8 mouse cellular contexts compared by ENCODE assay signal in genomic region chr12:31374603-31375282, GRCm38 (mm10). TPM values are rescaled to one million over a fixed set of nuclear protein-coding genes. Genes with fewer than 3 reads are reported as not detected.
DNase-seq lines count a peak whose midpoint lies in the region; ATAC-seq and TF ChIP-seq lines count a peak whose summit lies in the region.

No protein-coding gene starts in this region.

- DNase-seq in adrenal gland, postnatal 36 days: peak; percentile 66 to 76
- peak; percentile 86 for DNase-seq in embryonic facial prominence, embryonic 14.5 days (ENCODE audit: low spot score)
- DNase-seq in liver, adult 2 months (ENCODE audit: extremely low read depth, low read depth, low spot score): peak; percentile 66
- peak; percentile 66 for DNase-seq in naive thymus-derived CD4-positive, alpha-beta T cell, adult 2 months (ENCODE audit: low read depth)
- DNase-seq in telencephalon, adult 2 months (ENCODE audit: low read depth, low spot score): peak; percentile 45

- H3K79me2 ChIP-seq in liver, adult 2 months (ENCODE audit: control insufficient read depth, insufficient read depth, low read length): no peaks in the 10 kb centered on the region

- no peak overlapping the region for H3K27ac ChIP-seq in embryonic facial prominence, embryonic 14.5 days (replicated peaks; ENCODE audit: low read depth, low read length)
- no peak overlapping the region for H3K27ac ChIP-seq in heart, embryonic 12.5 days (ENCODE audit: poor library complexity, severe bottlenecking)
- H3K27ac ChIP-seq in kidney, embryonic 15.5 days: no peak overlapping the region
- H3K27ac ChIP-seq in liver, adult 2 months (replicated peaks; ENCODE audit: insufficient read depth, low read depth, low read length): no peak overlapping the region

- no peaks in the 10 kb centered on the region for H3K36me3 ChIP-seq in embryonic facial prominence, embryonic 14.5 days (ENCODE audit: control insufficient read depth, insufficient read depth, low read length)
- H3K36me3 ChIP-seq in heart, embryonic 12.5 days: no peaks in the 10 kb centered on the region
- no peaks in the 10 kb centered on the region for H3K36me3 ChIP-seq in kidney, embryonic 15.5 days
- H3K36me3 ChIP-seq in liver, adult 2 months (ENCODE audit: control insufficient read depth, insufficient read depth, low read length): no peaks in the 10 kb centered on the region

- peak; percentile 80 for ATAC-seq in CD4-positive, CD25-positive, alpha-beta regulatory T cell, adult 4 months
- ATAC-seq in embryonic facial prominence, embryonic 14.5 days (ENCODE audit: low read depth): peak; percentile 33; the same call in 1 of the 2 replicates
- peak; percentile 58; the same call in 1 of the 2 replicates for ATAC-seq in heart, embryonic 12.5 days (ENCODE audit: insufficient number of reproducible peaks, low FRiP score)
- peak; percentile 64; the same call in 1 of the 2 replicates for ATAC-seq in kidney, embryonic 15.5 days (replicated peaks; ENCODE audit: low FRiP score)

- no peak for TF ChIP-seq POLR2A in liver, adult 2 months (IDR thresholded peaks at IDR 0.05; ENCODE audit: extremely low read depth, insufficient read depth, low read length)

- peak; percentile 83 for TF ChIP-seq CTCF in liver, adult 2 months (IDR thresholded peaks at IDR 0.05; ENCODE audit: low read depth, low read length)

- peak overlapping the region; percentile 19; the same call in 1 of the 2 replicates for H3K4me2 ChIP-seq in embryonic facial prominence, embryonic 14.5 days (ENCODE audit: low read depth, low read length)
- no peak overlapping the region for H3K4me2 ChIP-seq in heart, embryonic 12.5 days
- H3K4me2 ChIP-seq in kidney, embryonic 15.5 days: no peak overlapping the region

- WGBS in embryonic facial prominence, embryonic 14.5 days: 31% methylated on average over 9 of the region's 9 CpGs
- WGBS in heart, embryonic 12.5 days: 42% methylated on average over 9 of the region's 9 CpGs
- WGBS in kidney, embryonic 15.5 days: 34% methylated on average over 9 of the region's 9 CpGs
- 36% methylated on average over 9 of the region's 9 CpGs for WGBS in liver, adult 2 months

- no peaks in the 10 kb centered on the region for H3K9me3 ChIP-seq in embryonic facial prominence, embryonic 14.5 days (ENCODE audit: control insufficient read depth, low read length)
- no peaks in the 10 kb centered on the region for H3K9me3 ChIP-seq in heart, embryonic 12.5 days (replicated peaks)
- no peaks in the 10 kb centered on the region for H3K9me3 ChIP-seq in kidney, embryonic 15.5 days (replicated peaks)

- H3K9ac ChIP-seq in embryonic facial prominence, embryonic 14.5 days (ENCODE audit: low read depth, low read length): no peak overlapping the region
- H3K9ac ChIP-seq in heart, embryonic 12.5 days: no peak overlapping the region
- no peak overlapping the region for H3K9ac ChIP-seq in kidney, embryonic 15.5 days
- no peak overlapping the region for H3K9ac ChIP-seq in liver, adult 2 months (ENCODE audit: low read depth, low read length)

- H3K4me3 ChIP-seq in embryonic facial prominence, embryonic 14.5 days (ENCODE audit: low read depth, low read length): no peak overlapping the region
- no peak overlapping the region for H3K4me3 ChIP-seq in heart, embryonic 12.5 days
- H3K4me3 ChIP-seq in kidney, embryonic 15.5 days (replicated peaks): no peak overlapping the region
- H3K4me3 ChIP-seq in liver, adult 2 months (ENCODE audit: insufficient read depth, low read depth, low read length): no peak overlapping the region

- H3K27me3 ChIP-seq in embryonic facial prominence, embryonic 14.5 days (replicated peaks; ENCODE audit: control insufficient read depth, insufficient read depth, low read length): no peaks in the 10 kb centered on the region
- no peaks in the 10 kb centered on the region for H3K27me3 ChIP-seq in heart, embryonic 12.5 days (replicated peaks)
- H3K27me3 ChIP-seq in kidney, embryonic 15.5 days: no peaks in the 10 kb centered on the region
- no peaks in the 10 kb centered on the region; the same call in 1 of the 2 replicates for H3K27me3 ChIP-seq in liver, adult 2 months (ENCODE audit: control insufficient read depth, insufficient read depth, low read length)

- H3K4me1 ChIP-seq in embryonic facial prominence, embryonic 14.5 days (ENCODE audit: control insufficient read depth, insufficient read depth, low read length): peaks cover 10% of the 10 kb centered on the region
- peaks cover 16% of the 10 kb centered on the region for H3K4me1 ChIP-seq in heart, embryonic 12.5 days (replicated peaks)
- H3K4me1 ChIP-seq in kidney, embryonic 15.5 days: peaks cover 16% of the 10 kb centered on the region
- H3K4me1 ChIP-seq in liver, adult 2 months (ENCODE audit: control insufficient read depth, insufficient read depth, low read length): no peaks in the 10 kb centered on the region

RNA-seq across cellular contexts. Expression of gene Slc26a3, which starts 15.9 kb away (rescaled TPM):
- not detected for polyA plus RNA-seq in CD4-positive, CD25-positive, alpha-beta regulatory T cell, adult 4 months (2017; shearing (Covaris generic))
- under 1 TPM; 0.53 to 0.79 TPM for total RNA-seq in adrenal gland, postnatal 36 days (2021)
- polyA plus RNA-seq in embryonic facial prominence, embryonic 14.5 days (2014; fragmentation: Nextera tagmentation; extraction: Ambion mirVana): 0.07 TPM in 1 of 2 replicates, not detected in the other
- polyA plus RNA-seq in heart, embryonic 12.5 days (2016; fragmentation: Nextera tagmentation; extraction: Ambion mirVana): 0.10 TPM in 1 of 2 replicates, not detected in the other
- 0.05 TPM in 1 of 2 replicates, not detected in the other for polyA plus RNA-seq in kidney, embryonic 15.5 days (2015; fragmentation: Nextera tagmentation; extraction: Ambion mirVana)
- total RNA-seq in liver, adult 2 months (2014; rRNA removed): 0.37 TPM in 1 of 2 replicates, not detected in the other
- 0.06 and 0.09 TPM in 2 replicates for polyA plus RNA-seq in liver, adult 2 months (2012; rRNA removed)

RNA-seq across cellular contexts. Expression of gene Dld, which starts 23.5 kb away (rescaled TPM):
- 100 to 1,000 TPM in 1 of 2 experiments, 10 to 100 TPM in 1; 92.4 to 102 TPM for polyA plus RNA-seq in CD4-positive, CD25-positive, alpha-beta regulatory T cell, adult 4 months (2017; shearing (Covaris generic))
- total RNA-seq in adrenal gland, postnatal 36 days (2021): 100 to 1,000 TPM; 290 to 341 TPM
- polyA plus RNA-seq in embryonic facial prominence, embryonic 14.5 days (2014; fragmentation: Nextera tagmentation; extraction: Ambion mirVana): 127 and 138 TPM in 2 replicates
- 235 and 238 TPM in 2 replicates for polyA plus RNA-seq in heart, embryonic 12.5 days (2016; fragmentation: Nextera tagmentation; extraction: Ambion mirVana)
- 144 and 151 TPM in 2 replicates for polyA plus RNA-seq in kidney, embryonic 15.5 days (2015; fragmentation: Nextera tagmentation; extraction: Ambion mirVana)
- total RNA-seq in liver, adult 2 months (2014; rRNA removed): 93.6 and 117 TPM in 2 replicates
- 17.4 and 19.8 TPM in 2 replicates for polyA plus RNA-seq in liver, adult 2 months (2012; rRNA removed)
